Mouse (Mus musculus): ENCODE data around the gene Fam240a. TPM values are rescaled to one million over a fixed set of nuclear protein-coding genes. Genes with fewer than 3 reads are reported as not detected.
A peak's percentile ranks its signal among the peaks of the same experiment; 100 is the strongest.

Gene Fam240a
- polyA plus RNA-seq, 1 experiment from 2014 or later = not detected

- no peaks in the 10 kb centered on the region for H3K4me1 ChIP-seq (replicated peaks; ENCODE audit: control insufficient read depth, insufficient read depth, low read length)
- no peaks in the 10 kb centered on the region for H3K36me3 ChIP-seq (ENCODE audit: control insufficient read depth, insufficient read depth, low read length)
- DNase-seq (ENCODE audit: low spot score) (no peak), ATAC-seq (ENCODE audit: low FRiP score) (no peak)
- 0 out of 2 replicates have a peak, but pooled peaks cover 3% of the 10 kb centered on the region for H3K27me3 ChIP-seq (ENCODE audit: control insufficient read depth, insufficient read depth, low read length)
- no peak overlapping the region for H3K4me3 ChIP-seq (ENCODE audit: low read depth, low read length)
- H3K9me3 ChIP-seq (ENCODE audit: control insufficient read depth, low read length) = no peaks in the 10 kb centered on the region
- H3K9ac ChIP-seq (ENCODE audit: low read depth, low read length) = no peak overlapping the region
- no peak overlapping the region for H3K27ac ChIP-seq (ENCODE audit: low read depth, low read length)
- no peak overlapping the region for H3K4me2 ChIP-seq (replicated peaks; ENCODE audit: low read depth, low read length)
- WGBS = 66% methylated on average over 2 of the region's 2 CpGs
These were observed 38.2 kb upstream of the Fam240a start for GRCm38 (mm10) chr9:110954681-110955445.

- Histone ChIP-seq H3K36me3 (ENCODE audit: control insufficient read depth, insufficient read depth, low read length) (no peaks in the 10 kb centered on the region), H3K9ac (ENCODE audit: low read depth, low read length) (peak overlapping the region; percentile 53), H3K4me2 (replicated peaks; ENCODE audit: low read depth, low read length) (peak overlapping the region; percentile 91), H3K9me3 (ENCODE audit: control insufficient read depth, low read length) (no peaks in the 10 kb centered on the region), H3K27ac (ENCODE audit: low read depth, low read length) (no peak overlapping the region), H3K4me3 (ENCODE audit: low read depth, low read length) (peak overlapping the region; percentile 49), H3K4me1 (replicated peaks; ENCODE audit: control insufficient read depth, insufficient read depth, low read length) (no peaks in the 10 kb centered on the region), H3K27me3 (ENCODE audit: control insufficient read depth, insufficient read depth, low read length) (0 out of 2 replicates have a peak, but pooled peaks cover 3% of the 10 kb centered on the region)
- 1% methylated on average over 44 of the region's 44 CpGs for WGBS
- ATAC-seq (ENCODE audit: low FRiP score) (peak; percentile 76), DNase-seq (ENCODE audit: low spot score) (peak; percentile 85)
These were observed 37.1 kb upstream of the Fam240a start for GRCm38 (mm10) chr9:110953550-110954461.

- Histone ChIP-seq H3K36me3 (ENCODE audit: control insufficient read depth, insufficient read depth, low read length) (no peaks in the 10 kb centered on the region), H3K4me1 (replicated peaks; ENCODE audit: control insufficient read depth, insufficient read depth, low read length) (no peaks in the 10 kb centered on the region), H3K4me2 (replicated peaks; ENCODE audit: low read depth, low read length) (peak overlapping the region; percentile 91), H3K4me3 (ENCODE audit: low read depth, low read length) (peak overlapping the region; percentile 49), H3K27ac (ENCODE audit: low read depth, low read length) (no peak overlapping the region), H3K27me3 (ENCODE audit: control insufficient read depth, insufficient read depth, low read length) (peaks cover 3% of the 10 kb centered on the region; the same call in 1 of the 2 replicates), H3K9ac (ENCODE audit: low read depth, low read length) (peak overlapping the region; percentile 53), H3K9me3 (ENCODE audit: control insufficient read depth, low read length) (no peaks in the 10 kb centered on the region)
- no peak for DNase-seq (ENCODE audit: low spot score)
- WGBS = 44% methylated on average over 5 of the region's 5 CpGs
- no peak for ATAC-seq (ENCODE audit: low FRiP score)
These were observed 36.4 kb upstream of the Fam240a start for GRCm38 (mm10) chr9:110952931-110953549.

- Histone ChIP-seq H3K4me1 (replicated peaks; ENCODE audit: control insufficient read depth, insufficient read depth, low read length) (no peaks in the 10 kb centered on the region), H3K27ac (ENCODE audit: low read depth, low read length) (no peak overlapping the region), H3K4me3 (ENCODE audit: low read depth, low read length) (no peak overlapping the region), H3K9me3 (ENCODE audit: control insufficient read depth, low read length) (no peaks in the 10 kb centered on the region), H3K9ac (ENCODE audit: low read depth, low read length) (no peak overlapping the region), H3K36me3 (ENCODE audit: control insufficient read depth, insufficient read depth, low read length) (no peaks in the 10 kb centered on the region), H3K4me2 (replicated peaks; ENCODE audit: low read depth, low read length) (no peak overlapping the region), H3K27me3 (ENCODE audit: control insufficient read depth, insufficient read depth, low read length) (peaks cover 8% of the 10 kb centered on the region)
- ATAC-seq (ENCODE audit: low FRiP score) (no peak), DNase-seq (ENCODE audit: low spot score) (no peak)
- 53% methylated on average over 6 of the region's 6 CpGs for WGBS
These were observed 35.7 kb upstream of the Fam240a start for GRCm38 (mm10) chr9:110952398-110952797.

GRCm38 (mm10) chr9:110951866-110952265 is 35.2 kb upstream of the Fam240a start:
- WGBS = 95% methylated on average over 13 of the region's 13 CpGs
- ATAC-seq (ENCODE audit: low FRiP score) = no peak
- peaks cover 14% of the 10 kb centered on the region for H3K27me3 ChIP-seq (ENCODE audit: control insufficient read depth, insufficient read depth, low read length)

GRCm38 (mm10) chr9:110951397-110951796 is 34.7 kb upstream of the Fam240a start, which contains the start of gene Lrrc2:
Lrrc2 (plus strand) TSS chr9:110951545.
- Histone ChIP-seq H3K27ac (ENCODE audit: low read depth, low read length) (no peak within 1 kb of the TSS), H3K9ac (ENCODE audit: low read depth, low read length) (no peak within 1 kb of the TSS), H3K4me1 (replicated peaks; ENCODE audit: control insufficient read depth, insufficient read depth, low read length) (0 out of 2 replicates have a peak, but pooled peaks cover 2% of the 10 kb centered on the region), H3K4me2 (replicated peaks; ENCODE audit: low read depth, low read length) (no peak within 1 kb of the TSS), H3K27me3 (ENCODE audit: control insufficient read depth, insufficient read depth, low read length) (peaks cover 18% of the 10 kb centered on the region), H3K36me3 (ENCODE audit: control insufficient read depth, insufficient read depth, low read length) (no peaks in the 10 kb centered on the region), H3K9me3 (ENCODE audit: control insufficient read depth, low read length) (no peaks in the 10 kb centered on the region), H3K4me3 (ENCODE audit: low read depth, low read length) (no peak within 1 kb of the TSS)
- DNase-seq (ENCODE audit: low spot score) (no peak), ATAC-seq (ENCODE audit: low FRiP score) (no peak)
- 91% methylated on average over 11 of the region's 11 CpGs for WGBS

More at GRCm38 (mm10) chr9:110951866-110952265, 35.2 kb upstream of the Fam240a start:
- no peak overlapping the region for H3K27ac ChIP-seq (ENCODE audit: low read depth, low read length)
- no peak for DNase-seq (ENCODE audit: low spot score)
- no peaks in the 10 kb centered on the region for H3K36me3 ChIP-seq (ENCODE audit: control insufficient read depth, insufficient read depth, low read length)
- H3K9ac ChIP-seq (ENCODE audit: low read depth, low read length) = no peak overlapping the region
- no peaks in the 10 kb centered on the region for H3K9me3 ChIP-seq (ENCODE audit: control insufficient read depth, low read length)
- no peaks in the 10 kb centered on the region for H3K4me1 ChIP-seq (replicated peaks; ENCODE audit: control insufficient read depth, insufficient read depth, low read length)
- H3K4me2 ChIP-seq (replicated peaks; ENCODE audit: low read depth, low read length) = no peak overlapping the region
- no peak overlapping the region for H3K4me3 ChIP-seq (ENCODE audit: low read depth, low read length)

GRCm38 (mm10) chr9:110950109-110950508 is 33.4 kb upstream of the Fam240a start:
- 0 out of 2 replicates have a peak, but pooled peaks cover 2% of the 10 kb centered on the region for H3K4me1 ChIP-seq (replicated peaks; ENCODE audit: control insufficient read depth, insufficient read depth, low read length)
- H3K36me3 ChIP-seq (ENCODE audit: control insufficient read depth, insufficient read depth, low read length) = no peaks in the 10 kb centered on the region
- 98% methylated on average over 3 of the region's 3 CpGs for WGBS
- peaks cover 26% of the 10 kb centered on the region for H3K27me3 ChIP-seq (ENCODE audit: control insufficient read depth, insufficient read depth, low read length)
- no peaks in the 10 kb centered on the region for H3K9me3 ChIP-seq (ENCODE audit: control insufficient read depth, low read length)
- ATAC-seq (ENCODE audit: low FRiP score) = no peak
- no peak overlapping the region for H3K27ac ChIP-seq (ENCODE audit: low read depth, low read length)
- H3K9ac ChIP-seq (ENCODE audit: low read depth, low read length) = no peak overlapping the region
- no peak overlapping the region for H3K4me2 ChIP-seq (replicated peaks; ENCODE audit: low read depth, low read length)
- H3K4me3 ChIP-seq (ENCODE audit: low read depth, low read length) = no peak overlapping the region
- DNase-seq (ENCODE audit: low spot score) = no peak

- H3K9ac ChIP-seq (ENCODE audit: low read depth, low read length) = no peak overlapping the region
- no peaks in the 10 kb centered on the region for H3K36me3 ChIP-seq (ENCODE audit: control insufficient read depth, insufficient read depth, low read length)
- 66% methylated on average over 8 of the region's 8 CpGs for WGBS
- no peak overlapping the region for H3K4me2 ChIP-seq (replicated peaks; ENCODE audit: low read depth, low read length)
- H3K4me1 ChIP-seq (replicated peaks; ENCODE audit: control insufficient read depth, insufficient read depth, low read length) = 0 out of 2 replicates have a peak, but pooled peaks cover 2% of the 10 kb centered on the region
- H3K27me3 ChIP-seq (ENCODE audit: control insufficient read depth, insufficient read depth, low read length) = peaks cover 34% of the 10 kb centered on the region
- H3K4me3 ChIP-seq (ENCODE audit: low read depth, low read length) = no peak overlapping the region
- no peak overlapping the region for H3K27ac ChIP-seq (ENCODE audit: low read depth, low read length)
- DNase-seq (ENCODE audit: low spot score) (no peak), ATAC-seq (ENCODE audit: low FRiP score) (no peak)
- no peaks in the 10 kb centered on the region for H3K9me3 ChIP-seq (ENCODE audit: control insufficient read depth, low read length)
These were observed 32.2 kb upstream of the Fam240a start for GRCm38 (mm10) chr9:110948813-110949310.

Data from hindbrain, embryonic 11.5 days (tissue).